ENCODE assay signal across 7 mouse cellular contexts in genomic region chr8:45884552-45884951, GRCm38 (mm10). TPM values are rescaled to one million over a fixed set of nuclear protein-coding genes. Genes with fewer than 3 reads are reported as not detected.
DNase-seq lines count a peak whose midpoint lies in the region; ATAC-seq lines count a peak whose summit lies in the region.

No protein-coding gene starts in this region.

- H3K4me3 ChIP-seq in kidney, embryonic 16.5 days (ENCODE audit: low read length), result peak overlapping the region; percentile 51

- peaks cover 11% of the 10 kb centered on the region for H3K4me1 ChIP-seq in kidney, embryonic 16.5 days (ENCODE audit: insufficient read depth, low read length)

- H3K27ac ChIP-seq in kidney, embryonic 16.5 days (ENCODE audit: low read length), result no peak overlapping the region

- H3K9ac ChIP-seq in kidney, embryonic 16.5 days (replicated peaks; ENCODE audit: low read length), result peak overlapping the region; percentile 44; the same call in 1 of the 2 replicates

- peak overlapping the region; percentile 78 for H3K4me2 ChIP-seq in kidney, embryonic 16.5 days (replicated peaks; ENCODE audit: low read depth, low read length)

- DNase-seq in urinary bladder, postnatal 14 days (ENCODE audit: low spot score), result peak; percentile 34
- no peak for DNase-seq in urinary bladder, adult 2 months (ENCODE audit: low spot score)
- DNase-seq in heart, adult 9 months (ENCODE audit: low spot score in 2 of 2), result peak; percentile 29 to 32
- DNase-seq in mesoderm, embryonic 11.5 days (ENCODE audit: low read depth, low spot score), result peak; percentile 9
- DNase-seq in thymus, postnatal 14 days, result no peak
- DNase-seq in layer of hippocampus, adult 9-10 months (ENCODE audit: low spot score), result no peak

- H3K36me3 ChIP-seq in kidney, embryonic 16.5 days (ENCODE audit: insufficient read depth, low read length), result no peaks in the 10 kb centered on the region

- 6% methylated on average over 13 of the region's 13 CpGs for WGBS in kidney, embryonic 16.5 days

- ATAC-seq in kidney, embryonic 16.5 days (ENCODE audit: low FRiP score, low TSS enrichment), result peak; percentile 63; the same call in 1 of the 2 replicates

- H3K27me3 ChIP-seq in kidney, embryonic 16.5 days (ENCODE audit: insufficient read depth, low read length), result no peaks in the 10 kb centered on the region

- H3K9me3 ChIP-seq in kidney, embryonic 16.5 days (ENCODE audit: low read length), result no peaks in the 10 kb centered on the region

RNA-seq across cellular contexts. Expression of gene Pdlim3, which starts 0.7 kb away (rescaled TPM):
- polyA plus RNA-seq in urinary bladder, adult 2 months (2012; rRNA removed), result 1,023 and 1,143 TPM in 2 replicates
- polyA plus RNA-seq in kidney, embryonic 16.5 days (2015; fragmentation: Nextera tagmentation; extraction: Ambion mirVana), result 15.1 and 31.1 TPM in 2 replicates

RNA-seq across cellular contexts. Expression of gene Ccdc110, which starts 49.9 kb away (rescaled TPM):
- not detected in 2 replicates for polyA plus RNA-seq in urinary bladder, adult 2 months (2012; rRNA removed)
- polyA plus RNA-seq in kidney, embryonic 16.5 days (2015; fragmentation: Nextera tagmentation; extraction: Ambion mirVana), result not detected in 2 replicates

Comparison
In these comparisons a context has a peak if more than half of its experiments do, and no peak if none do; other contexts are left out.
1. DNase-seq: peak in urinary bladder, postnatal 14 days (single experiment), heart, adult 9 months (2 of 2) and mesoderm, embryonic 11.5 days (single experiment); none in urinary bladder, adult 2 months (single experiment), thymus, postnatal 14 days (single experiment) and layer of hippocampus, adult 9-10 months (single experiment).
2. RNA of gene Pdlim3, which starts 0.7 kb away (polyA plus RNA-seq): 1,023 to 1,143 TPM in urinary bladder, adult 2 months; 15.1 to 31.1 TPM in kidney, embryonic 16.5 days; every median in the first group is over 10 times any median in the second.